Mouse (Mus musculus) liver, adult (tissue): ENCODE measurements at regions not wholly inside any gene's neighbourhood (a gene's known extent, or its start where the extent isn't known, plus 50 kb on each side); places are given as distances from the start of the nearest gene placed in this dataset.
A peak's percentile ranks its signal among the peaks of the same experiment; 100 is the strongest.

ENCODE experiments used
- GATA4 ChIP-seq: IDR thresholded peaks from 2 replicates; pipeline ENCODE4 v1.6.1; 2014; ENCODE audit warnings: mild to moderate bottlenecking, low read length; ENCODE audit not compliant: insufficient replicate concordance

DNA sequence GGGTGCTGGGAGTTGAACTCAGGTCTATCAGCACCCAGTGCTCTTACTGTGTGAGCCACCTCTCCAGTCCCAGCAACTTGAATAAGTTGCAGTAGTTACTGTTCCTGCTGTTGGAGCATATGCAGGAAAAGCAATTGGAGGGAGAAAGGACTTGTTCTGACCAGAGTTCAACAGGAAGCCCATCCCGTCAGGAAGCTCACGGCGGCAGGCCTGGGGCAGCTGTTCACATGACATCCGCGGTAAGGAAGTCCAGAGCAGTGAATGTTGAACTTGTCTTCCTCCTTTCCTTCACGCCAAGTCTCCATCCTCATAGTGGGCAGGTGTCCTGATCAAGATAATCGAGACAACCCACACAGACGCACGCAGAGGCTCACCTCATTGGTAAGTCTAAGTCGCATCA, 124.7 kb downstream of the Rpl14 start:
- TF ChIP-seq GATA4 = peak; percentile 79

- TF ChIP-seq GATA4 = no peak
Measured at GRCm38 (mm10) chr9:120697749-120698148, 126.5 kb downstream of the Rpl14 start.

- no peak for TF ChIP-seq GATA4
Measured at GRCm38 (mm10) chr9:120699781-120700180, 128.5 kb downstream of the Rpl14 start.

- TF ChIP-seq GATA4 = no peak
Measured at GRCm38 (mm10) chr9:120702836-120703235, 131.6 kb downstream of the Rpl14 start.

- peak; percentile 13; the same call in 1 of the 2 replicates for TF ChIP-seq GATA4
Measured at GRCm38 (mm10) chr9:120703291-120703930, 132.2 kb downstream of the Rpl14 start.

DNA sequence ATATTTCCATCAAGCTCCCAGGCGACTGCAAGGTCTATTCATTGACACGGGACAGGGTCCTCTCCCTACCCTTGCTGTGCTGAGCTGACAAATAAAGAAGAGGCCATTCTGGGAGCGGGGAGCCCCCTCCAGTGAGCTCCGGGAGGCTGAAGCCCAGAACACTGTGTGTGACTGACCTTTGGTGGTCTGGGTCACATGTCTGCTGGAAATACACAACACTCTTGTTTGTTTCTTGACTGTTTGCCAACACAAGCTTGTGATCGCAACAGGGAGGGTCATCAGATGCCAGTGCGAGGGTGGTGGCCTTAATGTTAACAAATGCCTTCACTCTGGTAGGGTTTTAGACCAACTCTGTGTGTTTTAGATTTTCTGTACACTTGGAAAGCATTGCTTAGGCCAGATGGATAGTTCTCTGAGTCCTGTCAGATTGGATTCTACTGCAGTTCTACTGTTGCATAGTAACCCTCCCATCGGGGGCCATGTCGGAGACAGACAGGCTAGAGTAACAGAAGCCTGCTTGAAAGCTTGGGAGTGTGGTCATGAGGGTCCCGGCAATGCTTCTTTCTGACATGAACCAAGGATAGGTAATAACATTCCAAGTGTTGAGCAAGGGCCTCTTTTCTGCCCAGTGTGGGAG, 135.4 kb downstream of the Rpl14 start:
- no peak for TF ChIP-seq GATA4

GRCm38 (mm10) chr9:120708507-120708906, 137.3 kb downstream of the Rpl14 start:
- no peak for TF ChIP-seq GATA4

DNA sequence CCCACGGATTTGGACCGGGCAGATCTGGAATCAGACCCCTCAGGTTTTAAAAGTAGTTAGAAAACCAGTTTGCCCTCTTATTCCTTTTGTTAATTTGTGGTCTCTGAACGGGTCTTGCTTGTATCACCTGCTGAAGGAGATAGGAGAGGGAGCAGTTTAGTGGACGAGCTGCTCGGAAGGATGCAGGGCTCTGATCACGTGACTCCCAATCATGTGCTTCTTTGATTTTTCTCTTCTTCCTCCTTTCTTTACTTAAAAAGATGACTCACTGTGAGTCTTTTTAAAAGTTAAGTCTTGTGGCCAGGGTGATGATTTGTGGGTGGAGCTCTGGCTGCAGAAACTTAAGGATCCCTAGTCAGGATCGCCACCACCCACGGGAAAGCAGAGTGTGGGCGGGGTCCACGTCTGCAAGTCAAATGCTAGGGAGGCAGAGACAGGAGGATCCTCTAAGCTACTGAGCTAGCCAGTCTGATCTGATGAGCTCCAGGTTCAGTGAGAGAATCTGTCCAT, 138.0 kb downstream of the Rpl14 start:
- no peak for TF ChIP-seq GATA4

GRCm38 (mm10) chr9:120712987-120713386, 141.7 kb downstream of the Rpl14 start:
- no peak for TF ChIP-seq GATA4

DNA sequence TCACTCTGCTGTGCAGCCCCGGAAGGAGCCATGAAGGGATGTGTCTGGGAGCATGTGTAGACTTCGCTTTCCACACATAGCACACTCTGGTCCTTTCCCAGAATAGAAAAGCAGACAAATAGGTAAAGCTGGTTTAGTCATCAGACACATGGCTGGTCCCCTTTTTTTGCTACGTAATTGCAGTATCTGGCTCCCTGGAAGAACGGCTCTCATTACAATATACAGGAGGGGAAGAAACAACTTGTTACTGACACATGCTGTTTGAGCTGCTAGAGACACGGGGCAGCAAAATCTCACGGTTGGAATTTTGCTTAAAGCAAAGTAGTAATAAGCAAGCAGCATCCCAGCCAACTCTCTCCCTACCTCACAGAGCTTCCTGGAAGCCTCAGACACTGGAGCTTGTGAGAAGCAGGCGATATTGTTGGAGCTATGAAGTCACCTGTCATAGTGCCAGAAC, 144.4 kb downstream of the Rpl14 start:
- TF ChIP-seq GATA4 = no peak

- TF ChIP-seq GATA4 = no peak
Measured at GRCm38 (mm10) chr9:120718812-120719211, 147.6 kb downstream of the Rpl14 start.

DNA sequence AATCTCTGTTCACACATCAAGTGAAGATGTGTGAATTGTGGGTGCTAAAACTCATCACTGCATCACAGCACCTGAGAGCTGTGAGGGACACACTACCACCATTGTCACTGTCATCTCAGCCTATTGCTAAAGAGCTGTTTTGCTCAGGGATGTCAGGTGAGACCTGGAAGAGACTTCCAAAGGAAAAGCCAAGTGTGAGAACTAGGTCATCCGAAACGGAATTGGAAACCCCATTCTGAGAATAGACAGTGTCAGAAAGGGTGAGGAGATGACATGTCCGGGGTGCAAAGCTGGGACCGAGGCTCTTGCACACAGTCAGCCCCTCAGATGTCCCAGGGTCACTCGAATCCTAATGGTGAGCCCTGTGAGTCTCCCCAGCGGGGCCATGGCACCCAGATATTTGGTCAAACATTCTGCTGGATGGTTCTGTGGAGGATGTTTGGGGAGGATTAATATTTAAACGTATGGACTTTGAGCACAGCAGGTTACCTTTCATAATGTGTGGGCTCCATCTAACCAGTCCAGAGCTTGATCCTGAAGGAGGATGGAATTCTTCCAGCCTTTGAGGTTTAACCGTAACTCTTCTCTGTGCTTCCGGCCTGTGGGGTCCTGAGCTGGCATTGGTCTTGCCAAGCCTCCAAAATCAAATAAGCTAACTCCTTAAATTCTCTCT, 150.3 kb downstream of the Rpl14 start:
- no peak for TF ChIP-seq GATA4

DNA sequence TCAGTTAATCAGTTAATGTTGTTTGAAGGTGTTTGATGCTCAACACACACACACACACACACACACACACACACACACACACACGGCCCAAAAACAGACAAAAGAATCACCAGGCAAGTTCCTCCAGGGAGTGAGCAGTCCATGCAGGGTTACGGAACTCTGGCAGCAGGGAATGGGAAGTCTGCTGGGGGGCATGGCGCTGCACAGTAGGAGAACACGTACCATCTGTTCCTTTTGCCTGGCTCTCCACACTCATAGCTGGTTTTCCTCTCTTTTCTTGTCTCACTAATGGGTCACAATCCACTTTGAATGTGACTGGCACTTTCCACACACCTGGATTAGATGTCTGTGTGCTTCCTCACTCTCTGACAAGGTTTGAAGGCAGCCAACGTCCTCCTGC, 151.8 kb downstream of the Rpl14 start:
- TF ChIP-seq GATA4 = no peak

- TF ChIP-seq GATA4 = no peak
Measured at GRCm38 (mm10) chr9:120731952-120732622, 160.8 kb downstream of the Rpl14 start.

DNA sequence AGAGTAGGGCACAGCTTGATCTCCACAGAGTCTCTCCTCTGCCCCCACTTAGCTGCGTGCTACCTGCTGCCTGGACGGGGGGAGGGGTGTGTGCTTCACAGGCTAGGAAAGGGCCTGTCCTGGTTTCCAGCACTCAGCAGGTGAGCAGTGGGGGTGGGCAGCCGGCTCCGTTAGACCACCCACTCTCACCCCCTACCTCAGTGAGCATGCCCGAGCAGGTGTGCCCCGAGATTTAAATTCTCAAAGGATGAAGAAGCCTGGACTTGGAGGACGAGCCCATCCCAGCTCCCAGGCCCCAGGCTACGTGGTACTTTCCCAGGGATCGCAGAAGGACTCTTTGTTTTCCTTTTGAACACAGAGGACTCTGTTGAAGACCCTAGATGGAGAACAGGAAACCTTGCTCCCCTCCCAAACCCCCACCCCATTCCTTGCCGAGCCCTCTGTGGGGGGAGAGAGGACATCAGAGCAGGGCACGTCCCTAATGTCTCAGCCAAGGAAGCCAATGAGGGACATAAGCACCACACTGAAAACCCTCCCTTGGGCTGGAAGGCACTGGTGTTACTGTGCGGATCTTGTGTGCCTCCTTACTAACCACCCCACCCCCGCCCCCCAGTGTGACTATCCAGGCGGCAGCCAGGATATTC, 161.5 kb downstream of the Rpl14 start:
- TF ChIP-seq GATA4 = no peak
